Mouse (Mus musculus) megakaryocyte, adult 5-6 weeks (primary cell): Measurements from ENCODE around the gene Sptssa. TPM values are rescaled to one million over a fixed set of nuclear protein-coding genes. Genes with fewer than 3 reads are reported as not detected.
"Not testable (repeated sequence)": the region's sequence is repeated elsewhere in the genome, so short reads cannot be mapped to it uniquely, and the experiment has no call there.

Experiments
- ATAC-seq: 2 replicates; pipeline ENCODE4 v1.8.0; 2016; ENCODE audit warnings: mild to moderate bottlenecking, inconsistent platforms; ENCODE audit not compliant: poor library complexity, severe bottlenecking
- total RNA-seq, 2 experiments: library from RNA; stranded (forward) in 1 of 2; stranded (reverse) in 1 of 2; fragments of 153-499, 151-499 nt in 1 of 2; fragments of 221-1000, 200-1000 nt in 1 of 2; gene quantifications; 2 replicates each; pipeline versions ENCODE4 v1.2.3 to v1.2.4; 2015 to 2017

The Sptssa gene
- 200 and 220 TPM in 2 replicates for total RNA-seq (2015)
- 141 and 153 TPM in 2 replicates for total RNA-seq (2017)

DNA sequence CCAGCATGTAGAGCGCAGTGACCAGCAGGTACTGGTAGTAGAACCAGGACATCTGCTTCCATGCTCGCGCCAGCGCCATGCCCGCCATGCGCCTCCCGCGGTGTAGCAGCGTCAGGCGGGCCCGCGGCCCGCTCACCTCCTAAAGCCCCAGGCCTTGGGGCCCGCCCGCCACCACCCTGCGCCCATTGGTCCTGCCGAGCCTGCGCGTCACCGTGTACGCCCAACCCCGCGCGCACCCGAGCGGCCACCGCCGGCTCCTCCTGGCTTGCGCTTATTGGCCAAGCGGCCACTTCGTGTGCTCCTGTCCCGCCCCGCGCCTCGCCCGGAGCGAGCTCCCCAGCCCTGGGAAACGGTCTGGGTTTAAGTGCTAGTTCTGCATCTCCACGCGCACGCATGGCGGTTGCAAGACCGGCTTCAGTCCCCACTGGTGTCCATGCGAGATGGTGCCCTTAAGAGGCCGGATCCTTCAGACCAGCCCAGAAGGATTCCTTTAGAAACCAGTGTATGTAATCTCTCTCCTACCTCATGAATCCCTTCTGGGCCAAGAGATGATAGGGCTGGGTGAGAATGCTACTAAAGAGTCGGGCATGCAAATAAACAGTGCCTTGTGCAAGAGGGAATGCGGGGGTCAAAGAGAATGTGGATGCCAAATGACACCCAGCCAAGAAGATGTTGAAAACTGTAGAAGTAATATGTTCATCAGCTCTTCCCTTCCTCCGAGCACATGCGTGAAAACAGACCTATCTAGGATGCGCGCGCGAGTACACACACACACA lies at the start of gene Sptssa:
Gene Sptssa, minus strand, starts transcription at position 178 of the 776 bp plus-strand sequence.
- ATAC-seq: peak; percentile 93

- no peak for ATAC-seq
Observed at GRCm38 (mm10) chr12:54699394-54699793, 43.0 kb upstream of the Sptssa start.

GRCm38 (mm10) chr12:54697791-54698250 lies 41.4 kb upstream of the Sptssa start:
- no peak for ATAC-seq

GRCm38 (mm10) chr12:54697003-54697597 lies 40.7 kb upstream of the Sptssa start:
- ATAC-seq: peak; percentile 32

- peak; percentile 80 for ATAC-seq
Observed at GRCm38 (mm10) chr12:54696242-54697002, 40.0 kb upstream of the Sptssa start.

GRCm38 (mm10) chr12:54695511-54696241 lies 39.3 kb upstream of the Sptssa start, which contains the start of gene Eapp:
Gene Eapp, minus strand, starts transcription at chr12:54695897.
- ATAC-seq: peak; percentile 80

DNA sequence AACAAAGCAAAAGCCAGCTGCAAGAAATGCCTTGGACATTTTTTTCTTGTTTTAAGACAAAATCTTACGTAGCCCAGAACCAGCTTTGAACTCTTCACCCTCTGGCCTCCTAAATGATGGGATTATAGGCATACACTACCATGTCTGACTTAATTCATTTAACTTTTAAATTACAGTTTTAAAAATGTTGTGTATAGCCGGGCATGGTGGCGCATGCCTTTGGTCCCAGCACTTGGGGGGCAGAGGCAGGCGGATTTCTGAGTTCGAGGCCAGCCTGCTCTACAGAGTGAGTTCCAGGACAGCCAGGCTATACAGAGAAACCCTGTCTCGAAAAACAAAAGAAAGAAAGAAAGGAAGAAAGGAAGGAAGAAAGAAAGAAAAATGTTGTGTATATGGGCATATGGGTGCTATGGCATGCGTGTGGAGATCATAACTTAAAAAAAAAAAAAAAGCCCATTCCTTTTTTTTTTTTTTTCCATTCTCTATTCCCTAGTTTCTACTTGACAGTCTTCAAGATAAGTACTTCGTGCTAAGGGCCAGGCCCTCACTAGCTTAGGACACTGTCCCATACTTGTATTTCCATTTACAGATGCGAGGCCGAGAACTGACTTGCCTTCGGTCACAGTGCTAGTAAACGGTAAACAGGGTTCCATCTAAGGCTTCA lies 38.6 kb upstream of the Sptssa start:
- ATAC-seq: no peak

GRCm38 (mm10) chr12:54689082-54689481 lies 32.7 kb upstream of the Sptssa start:
- ATAC-seq: no peak

- peak; percentile 76 for ATAC-seq
Observed at GRCm38 (mm10) chr12:54683182-54683581, 26.8 kb upstream of the Sptssa start.

- no peak for ATAC-seq
Observed at GRCm38 (mm10) chr12:54676709-54677108, 20.3 kb upstream of the Sptssa start.

- no peak for ATAC-seq
Observed at GRCm38 (mm10) chr12:54675396-54675795, 19.0 kb upstream of the Sptssa start.

- no peak for ATAC-seq
Observed at GRCm38 (mm10) chr12:54671262-54671661, 14.9 kb upstream of the Sptssa start.

- ATAC-seq: no peak
Observed at GRCm38 (mm10) chr12:54668141-54668540, 11.8 kb upstream of the Sptssa start.

DNA sequence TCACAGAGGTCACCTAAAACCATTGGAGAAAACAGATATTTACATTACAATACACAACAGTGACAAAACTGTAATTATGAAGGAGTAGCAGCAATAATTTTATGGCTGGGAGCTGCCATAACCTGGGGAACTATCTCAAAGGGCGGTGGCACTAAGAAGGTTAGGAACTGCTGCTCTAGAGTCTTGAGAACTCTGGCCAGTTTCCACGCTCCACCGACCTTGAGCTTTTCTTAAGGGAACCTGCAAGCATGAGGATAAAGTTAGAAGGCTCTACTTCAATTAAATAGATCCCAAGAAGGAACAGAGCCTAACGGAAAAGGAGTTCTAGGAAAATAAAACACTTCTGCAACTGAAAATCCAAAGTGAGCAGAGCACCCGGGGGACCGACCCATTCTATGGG lies 9.2 kb upstream of the Sptssa start:
- no peak for ATAC-seq

DNA sequence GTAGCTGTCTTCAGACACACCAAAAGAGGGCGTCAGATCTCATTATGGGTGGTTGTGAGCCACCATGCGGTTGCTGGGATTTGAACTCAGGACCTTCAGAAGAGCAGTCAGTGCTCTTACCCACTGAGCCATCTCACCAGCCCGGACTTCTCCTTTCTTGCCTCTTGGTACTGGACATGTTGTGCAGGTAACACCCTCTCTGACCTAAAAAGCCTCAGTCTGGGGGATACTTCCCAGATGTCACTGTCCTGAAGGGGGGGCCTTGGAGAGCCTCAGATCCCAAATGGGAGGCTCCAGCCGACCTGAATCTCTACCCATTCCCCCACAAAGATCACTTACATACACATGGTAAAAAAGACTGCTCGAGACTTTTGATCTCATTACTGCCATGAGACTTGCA lies 5.1 kb upstream of the Sptssa start:
- ATAC-seq: not testable (repeated sequence)

DNA sequence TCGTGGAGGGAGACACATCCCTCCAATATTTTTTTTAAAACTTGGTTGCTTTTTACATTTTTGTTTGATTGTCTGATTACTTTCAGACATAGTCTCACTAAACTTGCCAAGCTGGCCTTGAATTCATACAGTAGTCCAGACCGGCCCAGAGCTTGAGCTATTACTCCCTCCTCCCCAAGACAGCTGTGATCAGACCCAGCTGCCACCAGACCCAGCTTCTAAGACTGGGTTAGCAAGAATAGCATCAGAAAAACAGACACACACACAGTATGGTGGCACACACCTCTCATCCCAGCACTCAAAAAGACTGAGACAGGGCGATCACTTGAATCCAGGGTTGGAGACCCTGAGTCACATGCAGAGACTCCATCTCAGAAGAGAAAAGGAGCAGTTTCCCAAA lies 3.5 kb upstream of the Sptssa start:
- no peak for ATAC-seq

GRCm38 (mm10) chr12:54658425-54659092 lies 2.2 kb upstream of the Sptssa start:
- peak; percentile 43 for ATAC-seq

DNA sequence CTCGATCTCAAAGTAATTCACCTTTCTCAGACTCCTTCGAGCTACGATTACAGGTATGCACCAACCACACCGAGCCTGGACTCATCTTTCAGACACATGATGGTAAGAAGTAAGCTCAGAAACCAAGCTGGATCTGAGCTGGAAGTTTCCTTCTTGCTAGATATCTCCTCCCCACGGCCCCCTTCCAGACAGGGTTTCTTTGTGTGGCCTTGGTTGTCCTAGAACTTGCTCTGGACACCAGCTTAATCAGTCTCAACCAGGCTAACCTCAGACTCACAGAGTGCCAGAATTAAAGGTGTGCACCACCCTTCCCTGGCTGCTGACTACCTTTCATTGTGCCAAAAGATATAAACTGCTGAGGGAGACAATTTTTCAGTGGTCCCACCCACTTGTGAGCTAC lies 1.6 kb upstream of the Sptssa start:
- no peak for ATAC-seq

DNA sequence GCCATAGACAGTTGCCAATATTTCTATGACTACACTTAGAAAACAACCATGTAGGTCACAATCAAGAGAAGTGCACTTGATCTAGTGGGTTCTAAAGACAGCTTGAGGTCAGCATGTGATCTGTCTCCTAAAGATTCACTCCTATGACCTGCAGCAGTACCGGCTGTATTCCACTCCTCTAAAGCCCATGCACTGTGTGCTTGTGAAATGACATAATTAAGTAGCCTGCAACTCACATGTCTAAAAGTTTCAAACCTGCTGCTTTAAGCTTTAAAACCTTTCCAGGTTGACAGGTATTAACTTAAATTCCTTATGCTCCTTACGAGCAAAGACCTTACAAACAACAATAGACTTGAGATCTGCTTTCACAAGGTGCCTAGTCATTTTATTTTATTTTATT lies 853 bp upstream of the Sptssa start:
- ATAC-seq: no peak

DNA sequence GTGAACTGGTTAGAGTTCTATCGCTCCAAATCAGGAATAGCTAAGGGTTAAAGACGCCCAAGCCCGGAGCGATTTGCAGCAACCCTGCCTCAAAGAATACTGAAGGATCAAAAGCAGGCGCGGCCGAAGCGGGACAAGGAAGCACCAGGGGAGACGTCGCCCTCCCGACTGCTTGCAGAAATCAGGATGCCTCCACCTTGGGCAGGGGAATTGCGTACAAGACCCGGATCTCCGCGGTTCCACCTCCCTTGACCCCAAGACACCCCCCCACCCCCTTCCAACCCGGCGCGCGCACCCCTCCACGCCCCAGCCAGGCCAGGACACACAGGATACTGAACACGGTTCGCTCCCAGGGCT lies 356 bp downstream of the Sptssa start:
- no peak; the same call in 1 of the 2 replicates for ATAC-seq
